Mouse (Mus musculus) erythroblast, embryonic 14.5 days (primary cell): Measurements from ENCODE around the gene Fbxw4.

Experiments
- GATA1 ChIP-seq: IDR thresholded peaks from 2 replicates; pipeline ENCODE4 v1.6.1; 2012; ENCODE audit warnings: low read length, inconsistent platforms, mixed read lengths
- TAL1 ChIP-seq: IDR thresholded peaks from 3 replicates; pipeline ENCODE4 v1.6.1; 2012; ENCODE audit warnings: low read length, inconsistent platforms, mixed read lengths

DNA sequence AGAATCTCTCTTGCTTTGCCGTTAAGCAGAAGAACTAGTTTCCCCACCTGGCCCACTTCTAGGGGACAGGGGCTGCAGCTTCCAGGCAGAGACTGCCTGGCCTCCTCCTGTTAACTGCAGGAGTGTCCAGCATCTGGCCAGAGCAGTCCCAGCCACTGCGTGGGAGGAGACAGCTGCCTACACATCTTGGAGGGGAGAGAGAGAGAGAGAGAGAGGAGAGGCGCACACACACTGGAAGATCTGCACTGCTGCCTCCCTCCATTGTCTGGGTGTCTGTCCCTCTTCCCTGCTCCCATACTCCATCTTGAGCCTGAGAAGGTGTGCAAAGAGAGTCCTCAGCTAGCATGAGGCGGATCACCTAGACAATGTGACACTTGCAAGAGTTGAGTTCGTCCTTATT lies 130.8 kb downstream of the Fbxw4 start:
- no peak for TF ChIP-seq GATA1
- TF ChIP-seq TAL1: no peak
